ENCODE assay signal across 8 mouse cellular contexts in genomic region chr8:104535378-104535777, GRCm38 (mm10). TPM values are rescaled to one million over a fixed set of nuclear protein-coding genes. Genes with fewer than 3 reads are reported as not detected.
DNase-seq lines count a peak whose midpoint lies in the region; ATAC-seq and TF ChIP-seq lines count a peak whose summit lies in the region.

No protein-coding gene starts in this region.

- ATAC-seq in common myeloid progenitor, adult 5-6 weeks (replicated peaks; ENCODE audit: low read depth, poor library complexity, severe bottlenecking) = 0 out of 2 replicates have a peak, but pooled peaks have one; percentile 14
- no peak for ATAC-seq in hindbrain, embryonic 16.5 days
- no peak for ATAC-seq in midbrain, embryonic 16.5 days

- H3K36me3 ChIP-seq in liver, adult 2 months (ENCODE audit: control insufficient read depth, insufficient read depth, low read length) = peaks cover 2% of the 10 kb centered on the region; the same call in 1 of the 2 replicates
- H3K36me3 ChIP-seq in hindbrain, embryonic 16.5 days (ENCODE audit: control insufficient read depth, insufficient read depth, low read length) = no peaks in the 10 kb centered on the region; the same call in 1 of the 2 replicates
- 0 out of 2 replicates have a peak, but pooled peaks cover 3% of the 10 kb centered on the region for H3K36me3 ChIP-seq in midbrain, embryonic 16.5 days (ENCODE audit: control insufficient read depth, insufficient read depth, low read length)

- H3K4me2 ChIP-seq in hindbrain, embryonic 16.5 days (ENCODE audit: low read length) = peak overlapping the region; percentile 65
- peak overlapping the region; percentile 63 for H3K4me2 ChIP-seq in midbrain, embryonic 16.5 days (ENCODE audit: low read length)

- H3K27ac ChIP-seq in liver, adult 2 months (replicated peaks; ENCODE audit: insufficient read depth, low read depth, low read length) = peak overlapping the region; percentile 71
- H3K27ac ChIP-seq in hindbrain, embryonic 16.5 days (ENCODE audit: low read depth, low read length) = no peak overlapping the region
- H3K27ac ChIP-seq in midbrain, embryonic 16.5 days (ENCODE audit: low read length) = no peak overlapping the region

- TF ChIP-seq CTCF in liver, adult 2 months (IDR thresholded peaks at IDR 0.05; ENCODE audit: low read depth, low read length) = no peak

- peak overlapping the region; percentile 75 for H3K4me3 ChIP-seq in liver, adult 2 months (ENCODE audit: insufficient read depth, low read depth, low read length)
- peak overlapping the region; percentile 59; the same call in 1 of the 2 replicates for H3K4me3 ChIP-seq in hindbrain, embryonic 16.5 days (ENCODE audit: low read length)
- H3K4me3 ChIP-seq in midbrain, embryonic 16.5 days (ENCODE audit: low read depth, low read length) = no peak overlapping the region

- peak overlapping the region; percentile 84 for H3K9ac ChIP-seq in liver, adult 2 months (ENCODE audit: low read depth, low read length)
- peak overlapping the region; percentile 53; the same call in 1 of the 2 replicates for H3K9ac ChIP-seq in hindbrain, embryonic 16.5 days (ENCODE audit: low read depth, low read length)
- H3K9ac ChIP-seq in midbrain, embryonic 16.5 days (ENCODE audit: low read depth, low read length) = no peak overlapping the region

- no peaks in the 10 kb centered on the region for H3K27me3 ChIP-seq in liver, adult 2 months (ENCODE audit: control insufficient read depth, insufficient read depth, low read length)
- peaks cover 9% of the 10 kb centered on the region; the same call in 1 of the 2 replicates for H3K27me3 ChIP-seq in hindbrain, embryonic 16.5 days (replicated peaks; ENCODE audit: control insufficient read depth, insufficient read depth, low read length)
- peaks cover 10% of the 10 kb centered on the region for H3K27me3 ChIP-seq in midbrain, embryonic 16.5 days (ENCODE audit: control insufficient read depth, insufficient read depth, low read depth, low read length)

- no peaks in the 10 kb centered on the region for H3K9me3 ChIP-seq in hindbrain, embryonic 16.5 days (ENCODE audit: control insufficient read depth, low read length)
- no peaks in the 10 kb centered on the region for H3K9me3 ChIP-seq in midbrain, embryonic 16.5 days (replicated peaks; ENCODE audit: control insufficient read depth, low read length, poor library complexity, severe bottlenecking)

- WGBS in liver, adult 2 months = 5% methylated on average over 7 of the region's 7 CpGs
- 43% methylated on average over 7 of the region's 7 CpGs for WGBS in hindbrain, embryonic 16.5 days
- WGBS in midbrain, embryonic 16.5 days = 51% methylated on average over 7 of the region's 7 CpGs

- H3K4me1 ChIP-seq in liver, adult 2 months (ENCODE audit: control insufficient read depth, insufficient read depth, low read length) = peaks cover 2% of the 10 kb centered on the region
- peaks cover 9% of the 10 kb centered on the region for H3K4me1 ChIP-seq in hindbrain, embryonic 16.5 days (ENCODE audit: control insufficient read depth, insufficient read depth, low read depth, low read length)
- H3K4me1 ChIP-seq in midbrain, embryonic 16.5 days (ENCODE audit: control insufficient read depth, insufficient read depth, low read length) = peaks cover 16% of the 10 kb centered on the region

- peaks cover 9% of the 10 kb centered on the region; the same call in 1 of the 2 replicates for H3K79me2 ChIP-seq in liver, adult 2 months (ENCODE audit: control insufficient read depth, insufficient read depth, low read length)

- intact Hi-C loops in left cerebral cortex, postnatal 36 days (cut with DNase I) = loop anchor here (10.0 kb wide), 1 partner anchor 91 kb away; the partner anchor contains the start of gene Dync1li2

- peak; percentile 74 for DNase-seq in liver, adult 2 months (ENCODE audit: extremely low read depth, low read depth, low spot score)
- no peak for DNase-seq in liver
- no peak for DNase-seq in ovary, postnatal 36 days (ENCODE audit: low spot score)
- DNase-seq in left cerebral cortex, postnatal 36 days (ENCODE audit: low spot score in 2 of 2) = no peak
- DNase-seq in layer of hippocampus, adult 8-10 months (ENCODE audit: low spot score in 2 of 2) = no peak

- TF ChIP-seq POLR2A in liver, adult 2 months (IDR thresholded peaks at IDR 0.05; ENCODE audit: extremely low read depth, insufficient read depth, low read length) = no peak

RNA-seq across cellular contexts. Expression of gene Car7, which starts 0.9 kb away (rescaled TPM):
- total RNA-seq in liver, adult 2 months (2014; rRNA removed) = 1.0 and 1.2 TPM in 2 replicates
- polyA plus RNA-seq in liver, adult 2 months (2012; rRNA removed) = 1.8 and 2.6 TPM in 2 replicates
- total RNA-seq in common myeloid progenitor, adult 5-6 weeks (2017) = 0.41 TPM in 1 of 2 replicates, not detected in the other
- polyA plus RNA-seq in hindbrain, embryonic 16.5 days (2015; fragmentation: Nextera tagmentation; extraction: Ambion mirVana) = 3.5 and 4.9 TPM in 2 replicates
- 3.5 and 4.6 TPM in 2 replicates for polyA plus RNA-seq in midbrain, embryonic 16.5 days (2015; fragmentation: Nextera tagmentation; extraction: Ambion mirVana)
- 10 to 100 TPM; 24.7 to 34.0 TPM for total RNA-seq in left cerebral cortex, postnatal 36 days (2021)
- 10 to 100 TPM; 17.9 to 28.0 (median 21.8) TPM for total RNA-seq in layer of hippocampus, adult 8-10 months (2022)

RNA-seq across cellular contexts. Expression of gene Nae1, which starts 0.9 kb away (rescaled TPM):
- 23.9 and 30.1 TPM in 2 replicates for total RNA-seq in liver, adult 2 months (2014; rRNA removed)
- 4.5 and 7.3 TPM in 2 replicates for polyA plus RNA-seq in liver, adult 2 months (2012; rRNA removed)
- total RNA-seq in common myeloid progenitor, adult 5-6 weeks (2017) = 95.4 and 104 TPM in 2 replicates
- 104 and 108 TPM in 2 replicates for polyA plus RNA-seq in hindbrain, embryonic 16.5 days (2015; fragmentation: Nextera tagmentation; extraction: Ambion mirVana)
- 106 and 110 TPM in 2 replicates for polyA plus RNA-seq in midbrain, embryonic 16.5 days (2015; fragmentation: Nextera tagmentation; extraction: Ambion mirVana)
- 10 to 100 TPM; 43.5 to 49.6 TPM for total RNA-seq in left cerebral cortex, postnatal 36 days (2021)
- 10 to 100 TPM; 48.5 to 59.0 (median 51.3) TPM for total RNA-seq in layer of hippocampus, adult 8-10 months (2022)

RNA-seq across cellular contexts. Expression of gene Terb1, which starts 25.7 kb away (rescaled TPM):
- total RNA-seq in liver, adult 2 months (2014; rRNA removed) = not detected in 2 replicates
- polyA plus RNA-seq in liver, adult 2 months (2012; rRNA removed) = not detected in 2 replicates
- total RNA-seq in common myeloid progenitor, adult 5-6 weeks (2017) = not detected in 2 replicates
- polyA plus RNA-seq in hindbrain, embryonic 16.5 days (2015; fragmentation: Nextera tagmentation; extraction: Ambion mirVana) = 0.70 and 0.90 TPM in 2 replicates
- 0.70 and 0.81 TPM in 2 replicates for polyA plus RNA-seq in midbrain, embryonic 16.5 days (2015; fragmentation: Nextera tagmentation; extraction: Ambion mirVana)
- 1 to 10 TPM; 1.8 to 2.9 TPM for total RNA-seq in left cerebral cortex, postnatal 36 days (2021)
- total RNA-seq in layer of hippocampus, adult 8-10 months (2022) = under 1 TPM; 0.65 to 0.80 (median 0.74) TPM

RNA-seq across cellular contexts. Expression of gene Pdp2, which starts 55.9 kb away (rescaled TPM):
- total RNA-seq in liver, adult 2 months (2014; rRNA removed) = 16.4 and 20.0 TPM in 2 replicates
- 9.6 and 11.9 TPM in 2 replicates for polyA plus RNA-seq in liver, adult 2 months (2012; rRNA removed)
- 9.8 and 12.4 TPM in 2 replicates for total RNA-seq in common myeloid progenitor, adult 5-6 weeks (2017)
- 20.1 and 20.5 TPM in 2 replicates for polyA plus RNA-seq in hindbrain, embryonic 16.5 days (2015; fragmentation: Nextera tagmentation; extraction: Ambion mirVana)
- 23.5 and 25.7 TPM in 2 replicates for polyA plus RNA-seq in midbrain, embryonic 16.5 days (2015; fragmentation: Nextera tagmentation; extraction: Ambion mirVana)
- total RNA-seq in left cerebral cortex, postnatal 36 days (2021) = 1 to 10 TPM; 8.1 to 9.0 TPM
- total RNA-seq in layer of hippocampus, adult 8-10 months (2022) = 10 to 100 TPM in 1 of 4 experiments, 1 to 10 TPM in 3; 8.0 to 10.2 (median 9.0) TPM
